Mouse (Mus musculus) limb, embryonic 12.5 days (tissue): ENCODE data around the gene Lhx5. TPM values are rescaled to one million over a fixed set of nuclear protein-coding genes. Genes with fewer than 3 reads are reported as not detected.

ENCODE experiments used
- ATAC-seq: fragments of 200-750 bp; cut with Nextera tagmentation; 2 replicates; pipeline ENCODE4 v1.8.0; 2017; ENCODE audit warnings: low read depth, moderate TSS enrichment; ENCODE audit not compliant: insufficient number of reproducible peaks, insufficient read depth, low FRiP score, low TSS enrichment
- H3K27ac ChIP-seq: fragments of 300-500 bp; sonication (generic); 2 replicates; pipeline ENCODE4 v1.5.1; 2016; ENCODE audit warnings: mild to moderate bottlenecking, moderate library complexity
- H3K27me3 ChIP-seq: fragments of 300-500 bp; sonication (generic); 2 replicates; pipeline ENCODE4 v1.6.1; 2016; ENCODE audit warnings: mild to moderate bottlenecking, moderate library complexity
- H3K36me3 ChIP-seq: fragments of 300-500 bp; sonication (generic); 2 replicates; pipeline ENCODE4 v1.6.1; 2016; ENCODE audit warnings: mild to moderate bottlenecking, moderate library complexity
- H3K4me1 ChIP-seq: fragments of 300-500 bp; sonication (generic); replicated peaks from 2 replicates; pipeline ENCODE4 v1.6.1; 2016
- H3K4me2 ChIP-seq: fragments of 300-500 bp; sonication (generic); 2 replicates; pipeline ENCODE4 v1.6.1; 2016; ENCODE audit warnings: mild to moderate bottlenecking, moderate library complexity
- H3K4me3 ChIP-seq: fragments of 300-500 bp; sonication (generic); replicated peaks from 2 replicates; pipeline ENCODE4 v1.5.1; 2016; ENCODE audit warnings: mild to moderate bottlenecking
- H3K9ac ChIP-seq: fragments of 300-500 bp; sonication (generic); replicated peaks from 2 replicates; pipeline ENCODE4 v1.6.1; 2016; ENCODE audit warnings: mild to moderate bottlenecking, moderate library complexity
- H3K9me3 ChIP-seq: fragments of 300-500 bp; sonication (generic); 2 replicates; pipeline ENCODE4 v1.6.1; 2016; ENCODE audit warnings: mild to moderate bottlenecking, moderate library complexity
- WGBS: fragments of 180-500 bp; shearing (Covaris S2); methylation state at CpG from one replicate; pipeline ENCODE4 v1.1.7; 2016; 5-methylcytosine and 5-hydroxymethylcytosine counted together
- polyA plus RNA-seq: library from polyadenylated mRNA; unstranded; fragments of >200 nt; fragmentation: Nextera tagmentation; extraction: Ambion mirVana; gene quantifications from 2 replicates; pipeline ENCODE4 v1.2.1, GENCODE M21; 2016

Gene Lhx5
- polyA plus RNA-seq, 1 experiment from 2014 or later = not detected

- Histone ChIP-seq H3K4me1 (peaks cover 12% of the 10 kb centered on the region), H3K27ac (no peak overlapping the region), H3K27me3 (peaks cover 93% of the 10 kb centered on the region), H3K9me3 (no peaks in the 10 kb centered on the region), H3K9ac (no peak overlapping the region), H3K36me3 (no peaks in the 10 kb centered on the region), H3K4me2 (peak overlapping the region; percentile 40), H3K4me3 (peak overlapping the region; percentile 28)
- WGBS = 5% methylated on average over 14 of the region's 14 CpGs
- ATAC-seq = 0 out of 2 replicates have a peak, but pooled peaks have one; percentile 22
Observed at GRCm38 (mm10) chr5:120440733-120441132, 9.2 kb downstream of the Lhx5 start.

GRCm38 (mm10) chr5:120447305-120447704, 15.8 kb downstream of the Lhx5 start:
- H3K9ac ChIP-seq = no peak overlapping the region
- H3K4me1 ChIP-seq = no peaks in the 10 kb centered on the region
- H3K27ac ChIP-seq = no peak overlapping the region
- no peak overlapping the region for H3K4me2 ChIP-seq
- no peaks in the 10 kb centered on the region for H3K36me3 ChIP-seq
- no peaks in the 10 kb centered on the region for H3K9me3 ChIP-seq
- H3K4me3 ChIP-seq = no peak overlapping the region
- H3K27me3 ChIP-seq = peaks cover 73% of the 10 kb centered on the region
- WGBS = 32% methylated on average over 13 of the region's 13 CpGs
- ATAC-seq = no peak

- no peak for ATAC-seq
- Histone ChIP-seq H3K9me3 (no peaks in the 10 kb centered on the region), H3K4me1 (peaks cover 5% of the 10 kb centered on the region), H3K27ac (no peak overlapping the region), H3K27me3 (peaks cover 79% of the 10 kb centered on the region), H3K4me2 (no peak overlapping the region; the same call in 1 of the 2 replicates), H3K4me3 (no peak overlapping the region), H3K36me3 (no peaks in the 10 kb centered on the region), H3K9ac (no peak overlapping the region)
- WGBS = 44% methylated on average over 14 of the region's 14 CpGs
Observed at GRCm38 (mm10) chr5:120454756-120455337, 23.3 kb downstream of the Lhx5 start.

DNA sequence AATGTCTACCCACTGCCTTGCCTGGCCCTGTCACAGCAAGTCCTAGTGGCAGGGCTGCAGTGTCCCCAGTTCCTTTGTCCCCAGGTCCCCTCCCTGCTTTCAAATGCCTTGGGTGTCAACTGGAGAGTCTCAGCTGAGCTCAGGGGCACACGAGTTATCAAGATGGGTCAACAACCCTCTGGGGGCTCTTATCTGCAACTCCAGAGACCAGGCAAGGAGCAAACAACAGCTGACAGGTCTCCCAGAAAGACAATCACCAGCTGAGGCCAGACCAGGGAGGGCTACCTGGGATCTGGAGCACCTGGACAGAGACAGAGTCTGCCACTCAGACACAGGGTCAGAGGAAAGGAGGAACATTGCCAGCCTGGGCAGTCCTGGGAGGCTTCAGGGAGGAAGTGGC, 24.8 kb downstream of the Lhx5 start:
- Histone ChIP-seq H3K4me3 (no peak overlapping the region), H3K4me2 (no peak overlapping the region), H3K9ac (no peak overlapping the region), H3K27me3 (peaks cover 75% of the 10 kb centered on the region), H3K9me3 (no peaks in the 10 kb centered on the region), H3K4me1 (peaks cover 5% of the 10 kb centered on the region), H3K27ac (no peak overlapping the region), H3K36me3 (no peaks in the 10 kb centered on the region)
- 19% methylated on average over 1 of the region's 1 CpGs for WGBS
- no peak for ATAC-seq

GRCm38 (mm10) chr5:120456841-120457554, 25.5 kb downstream of the Lhx5 start:
- Histone ChIP-seq H3K27me3 (peaks cover 78% of the 10 kb centered on the region), H3K4me2 (no peak overlapping the region), H3K9me3 (no peaks in the 10 kb centered on the region), H3K9ac (no peak overlapping the region), H3K36me3 (no peaks in the 10 kb centered on the region), H3K27ac (no peak overlapping the region), H3K4me3 (no peak overlapping the region), H3K4me1 (peaks cover 5% of the 10 kb centered on the region)
- WGBS = 53% methylated on average over 7 of the region's 7 CpGs
- no peak for ATAC-seq

GRCm38 (mm10) chr5:120457628-120458027, 26.1 kb downstream of the Lhx5 start:
- WGBS = 5% methylated on average over 9 of the region's 9 CpGs
- ATAC-seq = no peak

DNA sequence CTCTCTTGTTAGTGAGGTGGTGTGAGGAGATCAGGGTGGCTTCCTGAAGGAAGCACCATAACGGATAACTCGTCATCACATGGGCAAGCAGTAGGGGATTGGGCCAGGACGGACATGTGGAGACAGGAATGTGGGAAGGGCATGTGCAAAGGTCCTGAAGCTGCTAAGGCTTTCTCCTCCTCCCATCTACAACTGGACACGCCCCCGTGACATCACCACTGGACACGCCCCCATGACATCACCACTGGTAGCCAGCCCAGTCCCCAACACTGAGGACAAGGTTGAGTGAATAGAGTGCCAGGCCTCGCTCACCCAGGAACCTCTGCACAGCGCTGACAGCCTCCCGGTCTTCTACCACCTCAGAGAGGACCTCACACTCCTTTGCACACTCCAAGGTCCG, 27.6 kb downstream of the Lhx5 start:
- WGBS = 83% methylated on average over 10 of the region's 10 CpGs
- no peak for ATAC-seq
- Histone ChIP-seq H3K4me2 (no peak overlapping the region), H3K27me3 (peaks cover 76% of the 10 kb centered on the region), H3K9me3 (no peaks in the 10 kb centered on the region), H3K27ac (no peak overlapping the region), H3K4me1 (peaks cover 5% of the 10 kb centered on the region), H3K36me3 (no peaks in the 10 kb centered on the region), H3K9ac (no peak overlapping the region), H3K4me3 (no peak overlapping the region)

More at GRCm38 (mm10) chr5:120457628-120458027, 26.1 kb downstream of the Lhx5 start:
- peaks cover 5% of the 10 kb centered on the region for H3K4me1 ChIP-seq
- no peak overlapping the region for H3K9ac ChIP-seq
- no peak overlapping the region for H3K4me3 ChIP-seq
- H3K4me2 ChIP-seq = no peak overlapping the region
- peaks cover 79% of the 10 kb centered on the region for H3K27me3 ChIP-seq
- H3K36me3 ChIP-seq = no peaks in the 10 kb centered on the region
- H3K27ac ChIP-seq = no peak overlapping the region
- no peaks in the 10 kb centered on the region for H3K9me3 ChIP-seq

GRCm38 (mm10) chr5:120461902-120462301, 30.4 kb downstream of the Lhx5 start:
- WGBS = 72% methylated on average over 15 of the region's 15 CpGs
- H3K9me3 ChIP-seq = 0 out of 2 replicates have a peak, but pooled peaks cover 6% of the 10 kb centered on the region
- H3K4me1 ChIP-seq = no peaks in the 10 kb centered on the region
- H3K27me3 ChIP-seq = peaks cover 49% of the 10 kb centered on the region
- H3K27ac ChIP-seq = no peak overlapping the region
- no peak overlapping the region for H3K4me2 ChIP-seq
- no peak overlapping the region for H3K9ac ChIP-seq
- ATAC-seq = no peak
- no peak overlapping the region for H3K4me3 ChIP-seq
- H3K36me3 ChIP-seq = no peaks in the 10 kb centered on the region

DNA sequence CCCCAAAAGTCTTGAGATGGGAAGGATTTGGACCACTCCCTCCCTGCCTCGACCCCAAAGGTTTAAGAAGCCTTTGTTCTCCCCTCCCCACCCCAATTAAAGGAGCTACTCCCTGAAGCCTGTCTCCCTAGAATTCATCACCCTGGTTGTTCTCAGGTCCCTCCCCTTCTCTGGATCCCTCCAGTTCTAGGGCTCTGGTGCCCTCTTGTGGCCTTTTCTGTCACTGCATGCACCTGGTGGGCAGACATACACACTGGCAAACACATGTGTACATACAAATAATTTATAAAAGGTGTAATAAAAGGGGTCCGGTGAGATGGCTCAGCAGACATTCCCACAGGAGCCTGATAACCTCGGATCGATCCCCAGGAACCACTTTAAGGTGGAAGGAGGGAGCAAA, 32.8 kb downstream of the Lhx5 start:
- H3K4me2 ChIP-seq = no peak overlapping the region
- H3K27ac ChIP-seq = no peak overlapping the region
- no peak overlapping the region for H3K4me3 ChIP-seq
- 80% methylated on average over 4 of the region's 4 CpGs for WGBS
- no peaks in the 10 kb centered on the region for H3K36me3 ChIP-seq
- no peaks in the 10 kb centered on the region for H3K4me1 ChIP-seq
- no peak for ATAC-seq
- H3K27me3 ChIP-seq = peaks cover 29% of the 10 kb centered on the region
- no peak overlapping the region for H3K9ac ChIP-seq
- 0 out of 2 replicates have a peak, but pooled peaks cover 6% of the 10 kb centered on the region for H3K9me3 ChIP-seq

- WGBS = 40% methylated on average over 5 of the region's 5 CpGs
- H3K4me3 ChIP-seq = no peak overlapping the region
Observed at GRCm38 (mm10) chr5:120465062-120465461, 33.6 kb downstream of the Lhx5 start.

GRCm38 (mm10) chr5:120465860-120466259, 34.4 kb downstream of the Lhx5 start:
- H3K27ac ChIP-seq = no peak overlapping the region
- 96% methylated on average over 6 of the region's 6 CpGs for WGBS
- peaks cover 23% of the 10 kb centered on the region for H3K27me3 ChIP-seq
- no peaks in the 10 kb centered on the region for H3K36me3 ChIP-seq
- ATAC-seq = no peak
- 0 out of 2 replicates have a peak, but pooled peaks cover 6% of the 10 kb centered on the region for H3K9me3 ChIP-seq
- no peak overlapping the region for H3K9ac ChIP-seq
- no peaks in the 10 kb centered on the region for H3K4me1 ChIP-seq
- H3K4me3 ChIP-seq = no peak overlapping the region
- no peak overlapping the region for H3K4me2 ChIP-seq

More at GRCm38 (mm10) chr5:120465062-120465461, 33.6 kb downstream of the Lhx5 start:
- Histone ChIP-seq H3K4me2 (no peak overlapping the region), H3K4me1 (no peaks in the 10 kb centered on the region), H3K27me3 (peaks cover 24% of the 10 kb centered on the region), H3K9me3 (0 out of 2 replicates have a peak, but pooled peaks cover 6% of the 10 kb centered on the region), H3K9ac (no peak overlapping the region), H3K27ac (no peak overlapping the region), H3K36me3 (no peaks in the 10 kb centered on the region)
- ATAC-seq = no peak
